Mouse (Mus musculus): ENCODE measurements around the gene Trnt1.

DNA sequence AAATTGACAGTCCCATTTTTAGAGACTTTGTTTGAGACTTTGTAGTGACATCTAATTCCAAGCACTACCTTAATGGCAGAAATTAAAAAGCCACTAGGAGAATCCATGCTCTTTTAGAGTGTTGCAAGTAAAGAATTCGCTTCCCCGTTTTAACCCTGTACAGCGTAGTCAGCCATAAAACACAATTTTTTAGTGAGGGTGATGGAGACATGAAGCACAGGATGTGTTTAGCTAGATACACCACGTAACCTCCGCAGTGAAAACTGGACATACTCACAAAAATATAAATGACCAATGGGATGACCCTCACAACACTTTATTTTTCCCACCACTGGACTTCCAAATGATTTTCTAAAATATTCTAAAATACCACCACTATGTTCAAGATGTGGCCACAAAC lies 21.7 kb upstream of the Trnt1 start:
- TF ChIP-seq POLR2A (IDR thresholded peaks at IDR 0.05; ENCODE audit: insufficient read depth, low read depth, low read length), result no peak
- no peak for TF ChIP-seq EP300 (IDR thresholded peaks at IDR 0.05; ENCODE audit: insufficient read depth, low read depth, low read length)
